Mouse (Mus musculus) MEL (cell line): ENCODE results near the gene Abcd2. TPM values are rescaled to one million over a fixed set of nuclear protein-coding genes. Genes with fewer than 3 reads are reported as not detected.

ENCODE experiments used
- DNase-seq: peaks from one replicate; pipeline ENCODE4 v3.0.0; 2011; ENCODE audit warnings: low read depth, low spot score
- H3K27ac ChIP-seq: 2 replicates; pipeline ENCODE4 v1.5.1; 2012; ENCODE audit warnings: low read depth, mild to moderate bottlenecking, control low read depth, low read length, moderate library complexity; ENCODE audit not compliant: control insufficient read depth
- H3K27me3 ChIP-seq, 2 experiments: fragments of 150-350 bp in 1 of 2; sonication (generic) in 1 of 2; 2 replicates each; pipeline ENCODE4 v1.6.1; 2012; ENCODE audit warnings: low read length in 2 of 2, mild to moderate bottlenecking in 2 of 2, improper control_type of control experiment in 1 of 2, moderate library complexity in 1 of 2; ENCODE audit not compliant: insufficient read depth in 2 of 2, control insufficient read depth in 1 of 2
- H3K36me3 ChIP-seq, 2 experiments: 2 replicates each; pipeline ENCODE4 v1.6.1; 2012 to 2014; ENCODE audit warnings: low read length in 2 of 2, improper control_type of control experiment in 1 of 2, inconsistent platforms in 1 of 2, mild to moderate bottlenecking in 1 of 2; ENCODE audit not compliant: insufficient read depth in 2 of 2, control insufficient read depth in 1 of 2
- H3K4me1 ChIP-seq, 2 experiments: fragments of 150-350 bp in 1 of 2; sonication (generic) in 1 of 2; 2 replicates each; pipeline ENCODE4 v1.6.1; 2012; ENCODE audit warnings: low read length in 2 of 2, improper control_type of control experiment in 1 of 2, mild to moderate bottlenecking in 1 of 2; ENCODE audit not compliant: insufficient read depth in 2 of 2, control insufficient read depth in 1 of 2
- H3K4me3 ChIP-seq, 2 experiments: fragments of 150-350 bp in 1 of 2; sonication (generic) in 1 of 2; 2 replicates each; pipeline ENCODE4 v1.5.1; 2012; ENCODE audit warnings: low read depth in 2 of 2, low read length in 2 of 2, mild to moderate bottlenecking in 2 of 2, moderate library complexity in 2 of 2, control low read depth in 1 of 2, improper control_type of control experiment in 1 of 2; ENCODE audit not compliant: control insufficient read depth in 1 of 2, insufficient read depth in 1 of 2
- H3K79me2 ChIP-seq: 2 replicates; pipeline ENCODE4 v1.6.1; 2012; ENCODE audit warnings: mild to moderate bottlenecking, low read length, moderate library complexity; ENCODE audit not compliant: control insufficient read depth, poor library complexity, insufficient read depth
- H3K9ac ChIP-seq: 2 replicates; pipeline ENCODE4 v1.6.1; 2012; ENCODE audit warnings: low read depth, mild to moderate bottlenecking, control low read depth, low read length, moderate library complexity; ENCODE audit not compliant: control insufficient read depth, poor library complexity, severe bottlenecking
- H3K9me3 ChIP-seq: fragments of 150-350 bp; sonication (generic); replicated peaks from 2 replicates; pipeline ENCODE4 v1.6.1; 2012; ENCODE audit warnings: mild to moderate bottlenecking, low read length, improper control_type of control experiment, moderate library complexity; ENCODE audit not compliant: insufficient read depth
- BHLHE40 ChIP-seq: IDR thresholded peaks from 2 replicates; pipeline ENCODE4 v1.6.1; 2012; ENCODE audit warnings: low read depth, mild to moderate bottlenecking, inconsistent platforms, low read length, improper control_type of control experiment, borderline replicate concordance
- CHD1 ChIP-seq: IDR thresholded peaks from 2 replicates; pipeline ENCODE4 v1.6.1; 2012; ENCODE audit warnings: low read depth, mild to moderate bottlenecking, inconsistent platforms, low read length, improper control_type of control experiment
- E2F4 ChIP-seq: IDR thresholded peaks from 2 replicates; pipeline ENCODE4 v1.6.1; 2011; ENCODE audit warnings: low read depth, low read length, improper control_type of control experiment, borderline replicate concordance
- ELF1 ChIP-seq: IDR thresholded peaks from 2 replicates; pipeline ENCODE4 v1.6.1; 2014; ENCODE audit warnings: low read depth, mild to moderate bottlenecking, inconsistent platforms, low read length, improper control_type of control experiment, moderate library complexity
- GABPA ChIP-seq: IDR thresholded peaks from 2 replicates; pipeline ENCODE4 v1.6.1; 2012; ENCODE audit warnings: low read depth, mild to moderate bottlenecking, inconsistent platforms, low read length, improper control_type of control experiment, moderate library complexity
- GATA1 ChIP-seq: IDR thresholded peaks from 2 replicates; pipeline ENCODE4 v1.6.1; 2011; ENCODE audit warnings: low read depth, low read length, improper control_type of control experiment
- HCFC1 ChIP-seq: IDR thresholded peaks from 2 replicates; pipeline ENCODE4 v1.6.1; 2012; ENCODE audit warnings: low read depth, mild to moderate bottlenecking, inconsistent platforms, low read length, improper control_type of control experiment, moderate library complexity
- JUND ChIP-seq: IDR thresholded peaks from 2 replicates; pipeline ENCODE4 v1.6.1; 2011; ENCODE audit warnings: low read depth, mild to moderate bottlenecking, improper control_type of control experiment, low read length
- KAT2A ChIP-seq: conservative IDR thresholded peaks from 2 replicates; pipeline ENCODE4 v1.6.1; 2012; ENCODE audit warnings: low read depth, low read length, improper control_type of control experiment, inconsistent platforms
- MAX ChIP-seq: IDR thresholded peaks from 2 replicates; pipeline ENCODE4 v1.6.1; 2011; ENCODE audit warnings: low read length, improper control_type of control experiment
- MAZ ChIP-seq: IDR thresholded peaks from 2 replicates; pipeline ENCODE4 v1.6.1; 2012; ENCODE audit warnings: low read depth, mild to moderate bottlenecking, inconsistent platforms, low read length, improper control_type of control experiment
- MEF2A ChIP-seq: IDR thresholded peaks from 2 replicates; pipeline ENCODE4 v1.6.1; 2014; ENCODE audit warnings: low read depth, mild to moderate bottlenecking, inconsistent platforms, low read length, improper control_type of control experiment; ENCODE audit not compliant: poor library complexity, insufficient replicate concordance, severe bottlenecking; ENCODE audit errors: extremely low read depth
- MXI1 ChIP-seq: IDR thresholded peaks from 2 replicates; pipeline ENCODE4 v1.6.1; 2011; ENCODE audit warnings: mild to moderate bottlenecking, low read depth, low read length, improper control_type of control experiment
- MYB ChIP-seq: IDR thresholded peaks from 2 replicates; pipeline ENCODE4 v1.6.1; 2011; ENCODE audit warnings: mild to moderate bottlenecking, low read depth, low read length, improper control_type of control experiment
- MYC ChIP-seq: IDR thresholded peaks from 2 replicates; pipeline ENCODE4 v1.6.1; 2011; ENCODE audit warnings: low read depth, mild to moderate bottlenecking, low read length, improper control_type of control experiment, moderate library complexity
- NELFE ChIP-seq: IDR thresholded peaks from 2 replicates; pipeline ENCODE4 v1.6.1; 2011; ENCODE audit warnings: low read depth, low read length, improper control_type of control experiment
- NRF1 ChIP-seq: IDR thresholded peaks from 2 replicates; pipeline ENCODE4 v1.6.1; 2014; ENCODE audit warnings: low read depth, mild to moderate bottlenecking, inconsistent platforms, low read length, improper control_type of control experiment, moderate library complexity; ENCODE audit not compliant: poor library complexity, insufficient read depth, severe bottlenecking
- POLR2AphosphoS2 ChIP-seq: IDR thresholded peaks from 2 replicates; pipeline ENCODE4 v1.6.1; 2011; ENCODE audit warnings: low read length, improper control_type of control experiment
- POLR2AphosphoS5 ChIP-seq: IDR thresholded peaks from 2 replicates; pipeline ENCODE4 v1.6.1; 2012; ENCODE audit warnings: low read depth, borderline replicate concordance, mild to moderate bottlenecking, inconsistent platforms, low read length, moderate library complexity, mixed read lengths
- RCOR1 ChIP-seq: IDR thresholded peaks from 2 replicates; pipeline ENCODE4 v1.6.1; 2012; ENCODE audit warnings: low read depth, mild to moderate bottlenecking, inconsistent platforms, low read length, improper control_type of control experiment
- SMC3 ChIP-seq: IDR thresholded peaks from 2 replicates; pipeline ENCODE4 v1.6.1; 2011; ENCODE audit warnings: low read depth, low read length, improper control_type of control experiment
- TCF12 ChIP-seq: IDR thresholded peaks from 2 replicates; pipeline ENCODE4 v1.6.1; 2014; ENCODE audit warnings: low read depth, mild to moderate bottlenecking, inconsistent platforms, low read length, improper control_type of control experiment, moderate library complexity
- UBTF ChIP-seq: IDR thresholded peaks from 2 replicates; pipeline ENCODE4 v1.6.1; 2012; ENCODE audit warnings: low read depth, mild to moderate bottlenecking, inconsistent platforms, low read length, improper control_type of control experiment, moderate library complexity, borderline replicate concordance; ENCODE audit not compliant: insufficient read depth
- USF1 ChIP-seq: IDR thresholded peaks from 2 replicates; pipeline ENCODE4 v1.6.1; 2014; ENCODE audit warnings: low read depth, mild to moderate bottlenecking, inconsistent platforms, low read length, improper control_type of control experiment, moderate library complexity
- USF2 ChIP-seq, 2 experiments: IDR thresholded peaks; 2 replicates each; pipeline ENCODE4 v1.6.1; 2011 to 2012; ENCODE audit warnings: improper control_type of control experiment in 2 of 2, low read length in 2 of 2, borderline replicate concordance in 1 of 2, inconsistent platforms in 1 of 2, low read depth in 1 of 2, mild to moderate bottlenecking in 1 of 2; ENCODE audit not compliant: insufficient read depth in 1 of 2
- ZC3H11A ChIP-seq: IDR thresholded peaks from 2 replicates; pipeline ENCODE4 v1.6.1; 2012; ENCODE audit warnings: low read depth, mild to moderate bottlenecking, inconsistent platforms, low read length, improper control_type of control experiment
- ZKSCAN1 ChIP-seq: IDR thresholded peaks from 2 replicates; pipeline ENCODE4 v1.6.1; 2012; ENCODE audit warnings: low read depth, mild to moderate bottlenecking, inconsistent platforms, low read length, improper control_type of control experiment, moderate library complexity
- ZMIZ1 ChIP-seq: IDR thresholded peaks from 2 replicates; pipeline ENCODE4 v1.6.1; 2012; ENCODE audit warnings: low read depth, mild to moderate bottlenecking, inconsistent platforms, low read length, improper control_type of control experiment, moderate library complexity
- polyA plus RNA-seq, 2 experiments: library from polyadenylated mRNA; stranded (reverse) in 1 of 2; unstranded in 1 of 2; fragments of >175 nt in 1 of 2; fragments of >200 nt in 1 of 2; gene quantifications; 2 replicates each; pipeline versions ENCODE4 v1.2.1 to v1.2.4; 2012; ENCODE audit warnings: low replicate concordance in 2 of 2, low read depth in 1 of 2; ENCODE audit not compliant: insufficient read length in 2 of 2, insufficient read depth in 1 of 2, missing spikeins in 1 of 2
- total RNA-seq: library from RNA; depleted of rRNA; stranded (reverse); fragments of 300-350 nt; gene quantifications from 2 replicates; pipeline ENCODE4 v1.2.3, GENCODE M21; 2012

The Abcd2 gene
- total and polyA plus RNA-seq, 3 experiments, result not detected

DNA sequence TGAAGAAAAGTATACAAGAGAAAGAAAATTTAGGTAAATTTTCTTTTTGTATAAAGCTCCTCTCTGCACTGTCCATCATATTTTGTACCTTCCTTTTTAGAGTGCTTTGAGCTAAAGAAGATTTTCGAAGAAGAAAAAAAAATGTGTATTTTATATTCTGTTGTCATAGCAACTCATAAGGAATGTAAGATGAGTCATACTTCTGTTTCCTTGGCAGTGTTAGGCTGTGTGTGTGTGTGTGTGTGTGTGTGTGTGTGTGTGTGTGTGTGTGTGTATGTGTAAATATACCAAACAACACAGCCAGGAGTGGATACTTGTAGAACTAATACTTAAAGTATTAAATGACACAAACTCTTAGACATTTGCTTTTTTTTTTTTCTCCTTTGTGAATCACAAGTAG, 39.0 kb downstream of the Abcd2 start:
- H3K79me2 ChIP-seq, result no peaks in the 10 kb centered on the region
- no peak for TF ChIP-seq JUND
- no peak for TF ChIP-seq NRF1
- no peak for TF ChIP-seq ZKSCAN1
- TF ChIP-seq MEF2A, result no peak
- TF ChIP-seq USF2 (IDR thresholded peaks at IDR 0.05; ENCODE audit: borderline replicate concordance in 1 of 2, insufficient read depth in 1 of 2, low read depth in 1 of 2, low read length in 2 of 2), result no peak
- TF ChIP-seq POLR2AphosphoS2, result no peak
- TF ChIP-seq RCOR1, result no peak
- TF ChIP-seq GATA1, result no peak
- no peak for TF ChIP-seq CHD1
- no peak for TF ChIP-seq ZC3H11A
- TF ChIP-seq ELF1, result no peak
- TF ChIP-seq POLR2AphosphoS5, result no peak
- no peak for TF ChIP-seq MYB
- TF ChIP-seq USF1, result no peak
- no peak for TF ChIP-seq ZMIZ1
- TF ChIP-seq KAT2A, result no peak
- TF ChIP-seq SMC3, result no peak
- no peak for TF ChIP-seq NELFE
- TF ChIP-seq, all 39 proteins: peak for 0
- Histone ChIP-seq H3K27me3 (no peaks in the 10 kb centered on the region), H3K9ac (no peak overlapping the region), H3K9me3 (no peaks in the 10 kb centered on the region), H3K4me3 (no peak overlapping the region), H3K36me3 (no peaks in the 10 kb centered on the region), H3K27ac (no peak overlapping the region), H3K4me1 (no peaks in the 10 kb centered on the region)
- no peak for DNase-seq

DNA sequence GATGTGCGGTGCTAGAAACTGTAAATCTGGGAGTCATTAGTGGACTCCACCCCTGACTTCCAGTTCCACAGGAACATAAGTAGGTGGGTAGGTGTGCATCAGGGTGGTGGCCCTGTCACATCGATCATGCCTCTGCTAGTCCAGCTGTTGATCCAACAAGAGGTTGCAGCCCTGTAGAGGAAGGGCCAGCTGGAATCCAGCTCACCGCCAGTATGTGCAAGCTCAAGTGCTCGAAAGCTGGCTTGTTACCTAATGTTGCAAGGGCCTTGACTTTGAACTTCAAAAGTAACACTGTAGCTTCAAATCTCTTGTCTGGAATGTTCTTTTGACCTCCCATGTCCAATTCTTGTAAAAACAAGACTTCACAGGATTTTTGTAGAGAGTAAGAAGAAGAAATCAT, 67.0 kb downstream of the Abcd2 start:
- no peak overlapping the region for H3K27ac ChIP-seq
- DNase-seq, result no peak
- H3K36me3 ChIP-seq, result no peaks in the 10 kb centered on the region
- H3K79me2 ChIP-seq, result no peaks in the 10 kb centered on the region
- no peak overlapping the region for H3K9ac ChIP-seq
- no peaks in the 10 kb centered on the region for H3K4me1 ChIP-seq
- no peak overlapping the region for H3K4me3 ChIP-seq
- no peak for TF ChIP-seq UBTF
- TF ChIP-seq E2F4, result no peak
- no peak for TF ChIP-seq TCF12
- no peak for TF ChIP-seq BHLHE40
- no peak for TF ChIP-seq POLR2AphosphoS5
- TF ChIP-seq USF1, result no peak
- no peak for TF ChIP-seq MXI1
- no peak for TF ChIP-seq MYC
- no peak for TF ChIP-seq HCFC1
- TF ChIP-seq GABPA, result no peak
- no peak for TF ChIP-seq ZC3H11A
- TF ChIP-seq USF2 (IDR thresholded peaks at IDR 0.05; ENCODE audit: borderline replicate concordance in 1 of 2, insufficient read depth in 1 of 2, low read depth in 1 of 2, low read length in 2 of 2), result no peak
- TF ChIP-seq MAZ, result no peak
- TF ChIP-seq MYB, result no peak
- TF ChIP-seq MAX, result no peak
- no peaks in the 10 kb centered on the region for H3K27me3 ChIP-seq
- no peaks in the 10 kb centered on the region for H3K9me3 ChIP-seq
